Mouse (Mus musculus) erythroblast, embryonic 14.5 days (primary cell): ENCODE measurements around the gene Fat3.

Experiments
- GATA1 ChIP-seq: IDR thresholded peaks from 2 replicates; pipeline ENCODE4 v1.6.1; 2012; ENCODE audit warnings: low read length, inconsistent platforms, mixed read lengths
- TAL1 ChIP-seq: IDR thresholded peaks from 3 replicates; pipeline ENCODE4 v1.6.1; 2012; ENCODE audit warnings: low read length, inconsistent platforms, mixed read lengths

DNA sequence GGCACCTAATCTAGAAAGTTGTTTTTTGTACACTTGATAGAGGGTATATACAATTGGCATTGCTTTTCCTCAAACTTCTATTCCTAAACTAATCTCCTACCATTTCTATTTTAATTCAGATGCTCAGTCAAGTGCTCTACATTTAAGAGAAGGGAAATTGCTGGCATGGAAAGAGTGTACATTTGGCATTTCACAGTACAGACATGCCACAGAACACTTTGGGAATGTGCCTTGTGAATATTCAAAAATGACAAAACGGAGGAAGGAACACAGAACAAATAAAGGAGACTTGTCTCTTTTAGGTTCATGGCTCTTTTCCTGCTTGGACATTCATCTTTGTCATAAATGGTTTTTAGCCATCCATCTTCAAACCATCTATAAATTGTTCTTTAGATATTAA is 498.1 kb downstream of the Fat3 start:
- TF ChIP-seq GATA1 (no peak), TAL1 (no peak)
